Mouse (Mus musculus): Measurements from ENCODE around the gene Scand1.

Scand1 gene

GRCm38 (mm10) chr2:156312297-156312897, at the start of gene Scand1, which contains the start of gene Cnbd2:
TSS of gene Scand1 (minus strand) at chr2:156312704.
TSS of gene Cnbd2 (plus strand) at chr2:156312299.
- peak; percentile 85 to 87 for DNase-seq

- peak; percentile 25 to 35 for DNase-seq
Measured at GRCm38 (mm10) chr2:156356031-156356430, 43.5 kb upstream of the Scand1 start.

- DNase-seq = no peak
Measured at GRCm38 (mm10) chr2:156353265-156353692, 40.8 kb upstream of the Scand1 start.

- DNase-seq = no peak
Measured at GRCm38 (mm10) chr2:156352413-156353165, 40.1 kb upstream of the Scand1 start.

GRCm38 (mm10) chr2:156351243-156351642, 38.7 kb upstream of the Scand1 start:
- DNase-seq = no peak

GRCm38 (mm10) chr2:156349286-156349848, 36.9 kb upstream of the Scand1 start:
- no peak for DNase-seq

GRCm38 (mm10) chr2:156348812-156349211, 36.3 kb upstream of the Scand1 start:
- no peak for DNase-seq

GRCm38 (mm10) chr2:156344775-156345532, 32.5 kb upstream of the Scand1 start:
- DNase-seq = peak; percentile 33 to 40

- no peak for DNase-seq
Measured at GRCm38 (mm10) chr2:156340078-156340477, 27.6 kb upstream of the Scand1 start.

GRCm38 (mm10) chr2:156331446-156331965, 19.0 kb upstream of the Scand1 start:
- no peak for DNase-seq

- DNase-seq = no peak
Measured at GRCm38 (mm10) chr2:156330681-156331080, 18.2 kb upstream of the Scand1 start.

- no peak for DNase-seq
Measured at GRCm38 (mm10) chr2:156324681-156325080, 12.2 kb upstream of the Scand1 start.

GRCm38 (mm10) chr2:156324116-156324588, 11.6 kb upstream of the Scand1 start:
- DNase-seq = no peak

- no peak for DNase-seq
Measured at GRCm38 (mm10) chr2:156321538-156321937, 9.0 kb upstream of the Scand1 start.

- DNase-seq = no peak
Measured at GRCm38 (mm10) chr2:156318491-156318890, 6.0 kb upstream of the Scand1 start.

GRCm38 (mm10) chr2:156314811-156315210, 2.3 kb upstream of the Scand1 start:
- DNase-seq = no peak

- peak in 1 of 2 experiments; percentile 16 for DNase-seq
Measured at GRCm38 (mm10) chr2:156313153-156313552, 649 bp upstream of the Scand1 start.

GRCm38 (mm10) chr2:156311841-156312291, 638 bp downstream of the Scand1 start:
- peak; percentile 47 to 74 for DNase-seq

GRCm38 (mm10) chr2:156311441-156311840, 1.1 kb downstream of the Scand1 start:
- no peak for DNase-seq

- DNase-seq = no peak
Measured at GRCm38 (mm10) chr2:156310945-156311344, 1.6 kb downstream of the Scand1 start.

GRCm38 (mm10) chr2:156310455-156310854, 2.0 kb downstream of the Scand1 start:
- DNase-seq = no peak

- DNase-seq = no peak
Measured at GRCm38 (mm10) chr2:156309948-156310347, 2.6 kb downstream of the Scand1 start.

- DNase-seq = peak; percentile 26 to 28
Measured at GRCm38 (mm10) chr2:156307261-156307660, 5.2 kb downstream of the Scand1 start.
